Mouse (Mus musculus): ENCODE measurements around the gene Hist1h2bg.
"Not testable (repeated sequence)": the region's sequence is repeated elsewhere in the genome, so short reads cannot be mapped to it uniquely, and the experiment has no call there.

Hist1h2bg gene

DNA sequence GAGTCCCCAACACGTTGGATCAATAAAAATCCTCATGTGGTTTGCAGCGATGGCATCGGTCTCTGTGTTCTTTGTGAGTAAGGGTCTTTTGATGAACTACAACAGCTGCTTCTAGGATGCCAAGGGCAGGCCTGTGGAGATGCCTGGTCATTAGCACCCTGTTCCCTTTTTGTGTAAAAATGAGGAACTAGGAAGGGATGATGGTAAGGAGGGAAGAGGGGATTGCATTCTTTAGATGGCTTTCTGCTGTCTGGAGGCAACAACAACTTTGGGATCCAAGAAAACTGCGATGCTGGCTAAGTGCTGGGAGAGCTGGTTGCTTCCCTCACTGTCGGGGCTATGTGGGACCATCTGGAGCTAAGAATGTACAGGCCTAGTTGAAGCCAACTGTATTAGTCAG, 32.9 kb upstream of the Hist1h2bg start:
- DNase-seq (ENCODE audit: low read depth, low spot score): no peak

DNA sequence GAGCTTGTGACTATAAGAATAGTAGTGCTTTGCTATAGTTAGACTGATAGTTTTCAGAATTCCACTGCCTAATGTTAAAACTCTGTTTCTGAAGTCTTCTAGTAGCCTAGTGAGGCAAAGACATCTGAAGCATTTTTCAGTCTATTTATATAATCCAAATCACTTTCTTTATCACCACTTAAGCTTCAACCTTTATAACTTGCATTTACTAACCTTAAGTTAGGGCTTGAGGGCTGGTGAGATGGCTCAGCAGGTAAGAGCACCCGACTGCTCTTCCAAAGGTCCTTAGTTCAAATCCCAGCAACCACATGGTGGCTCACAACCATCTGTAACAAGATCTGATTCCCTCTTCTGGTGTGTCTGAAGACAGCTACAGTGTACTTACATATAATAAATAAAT, 31.4 kb upstream of the Hist1h2bg start:
- DNase-seq (ENCODE audit: low read depth, low spot score): not testable (repeated sequence)

DNA sequence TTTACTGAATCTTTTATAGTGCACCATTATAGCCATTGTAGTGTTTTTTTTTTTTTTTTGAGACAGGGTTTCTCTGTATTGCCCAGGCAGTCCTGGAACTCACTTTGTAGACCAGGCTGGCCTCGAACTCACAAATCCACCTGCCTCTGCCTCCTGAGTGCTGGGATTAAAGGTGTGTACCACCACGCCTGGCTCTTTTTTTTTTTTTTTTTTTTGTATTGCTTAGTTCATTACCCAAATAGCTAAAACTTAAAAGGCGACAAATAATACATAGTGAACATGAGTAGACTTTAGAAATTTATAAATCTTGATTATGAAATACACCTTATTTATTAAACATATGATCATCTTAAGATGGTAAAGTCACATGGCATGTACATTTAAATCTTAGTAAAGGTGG, 29.7 kb upstream of the Hist1h2bg start:
- no peak for DNase-seq (ENCODE audit: low read depth, low spot score)

DNA sequence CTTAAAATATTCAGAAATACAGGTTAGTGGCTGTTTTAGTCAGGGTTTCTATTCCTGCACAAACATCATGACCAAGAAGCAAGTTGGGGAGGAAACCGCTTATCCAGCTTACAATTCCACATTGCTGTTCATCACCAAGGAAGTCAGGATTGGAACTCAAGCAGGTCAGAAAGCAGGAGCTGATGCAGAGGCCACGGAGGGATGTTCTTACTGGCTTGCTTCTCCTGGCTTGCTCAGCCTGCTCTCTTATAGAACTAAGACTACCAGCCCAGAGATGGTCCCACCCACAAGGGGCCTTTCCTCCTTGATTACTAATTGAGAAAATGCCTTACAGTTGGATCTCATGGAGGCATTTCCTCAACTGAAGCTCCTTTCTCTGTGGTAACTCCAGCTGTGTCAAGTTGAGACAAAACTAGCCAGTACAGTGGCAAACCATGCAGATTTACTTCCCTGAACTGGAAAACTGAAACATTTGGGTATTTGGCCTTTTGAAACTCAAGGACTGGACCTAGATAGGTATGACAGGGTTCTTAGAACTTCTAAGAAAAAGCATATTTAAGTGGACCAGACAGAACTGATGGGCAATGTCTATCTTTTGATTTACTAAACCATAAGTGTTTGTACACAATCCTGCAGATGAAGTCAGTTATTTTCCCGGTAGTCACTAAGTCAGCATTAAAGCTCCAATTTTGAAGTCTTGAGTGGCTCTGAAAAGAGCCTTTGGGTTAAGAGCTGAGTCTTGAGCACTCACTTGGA, 28.8 kb upstream of the Hist1h2bg start:
- not testable (repeated sequence) for DNase-seq (ENCODE audit: low read depth, low spot score)

DNA sequence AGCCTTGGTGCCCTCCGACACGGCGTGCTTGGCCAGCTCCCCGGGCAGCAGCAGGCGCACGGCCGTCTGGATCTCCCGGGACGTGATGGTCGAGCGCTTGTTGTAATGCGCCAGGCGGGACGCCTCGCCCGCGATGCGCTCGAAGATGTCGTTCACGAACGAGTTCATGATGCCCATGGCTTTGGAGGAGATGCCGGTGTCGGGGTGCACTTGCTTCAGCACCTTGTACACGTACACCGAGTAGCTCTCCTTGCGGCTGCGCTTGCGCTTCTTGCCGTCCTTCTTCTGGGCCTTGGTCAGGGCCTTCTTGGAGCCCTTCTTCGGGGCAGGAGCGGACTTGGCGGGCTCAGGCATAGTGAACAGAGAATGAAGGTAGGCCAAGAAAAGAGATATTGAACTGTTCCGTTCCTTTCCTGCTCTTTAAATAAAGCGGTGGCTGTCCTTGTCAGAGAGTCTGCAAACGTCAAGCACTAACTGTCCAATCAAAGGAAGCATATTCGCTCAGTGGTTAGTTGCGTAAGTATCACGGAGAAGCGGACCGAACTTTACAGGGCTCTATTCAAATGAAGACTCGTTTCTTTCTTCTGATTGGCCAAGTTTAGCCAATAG, 28.1 kb upstream of the Hist1h2bg start, which contains the start of gene Hist1h2bh:
Gene Hist1h2bh, minus strand, starts transcription at position 394 of the 609 bp plus-strand sequence.
- peak; percentile 95 for DNase-seq (ENCODE audit: low read depth, low spot score)

DNA sequence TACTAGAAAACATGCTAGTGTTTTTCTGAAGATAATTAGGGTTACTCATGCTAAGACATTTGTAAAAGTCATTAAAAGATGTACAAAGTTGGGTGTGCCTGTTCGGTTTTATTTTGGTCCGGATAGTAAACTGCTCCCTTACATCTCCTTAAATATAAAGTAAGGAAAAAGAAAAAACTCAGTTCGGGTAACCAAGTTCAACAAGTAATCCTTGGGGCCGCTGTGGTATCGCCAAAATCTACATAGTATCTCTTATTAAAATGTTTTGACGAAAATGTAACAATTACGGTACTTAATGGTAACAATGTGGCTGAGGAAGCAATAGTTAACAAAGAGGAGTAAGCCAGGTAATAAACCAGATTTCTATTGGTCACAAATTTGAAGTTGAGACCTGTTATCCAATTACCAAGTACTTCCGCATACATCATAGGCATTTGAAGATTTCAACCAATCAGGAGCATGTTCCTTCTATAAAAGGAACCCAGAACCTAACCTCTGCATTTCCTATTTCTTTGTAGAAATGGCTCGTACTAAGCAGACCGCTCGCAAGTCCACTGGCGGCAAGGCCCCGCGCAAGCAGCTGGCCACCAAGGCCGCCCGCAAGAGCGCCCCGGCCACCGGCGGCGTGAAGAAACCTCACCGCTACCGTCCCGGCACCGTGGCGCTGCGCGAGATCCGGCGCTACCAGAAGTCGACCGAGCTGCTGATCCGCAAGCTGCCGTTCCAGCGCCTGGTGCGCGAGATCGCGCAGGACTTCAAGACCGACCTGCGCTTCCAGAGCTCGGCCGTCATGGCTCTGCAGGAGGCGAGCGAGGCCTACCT, 27.0 kb upstream of the Hist1h2bg start, which contains the start of gene Hist1h3f:
Gene Hist1h3f, plus strand, starts transcription at position 88 of the 822 bp plus-strand sequence.
- peak; percentile 97 for DNase-seq (ENCODE audit: low read depth, low spot score)

DNA sequence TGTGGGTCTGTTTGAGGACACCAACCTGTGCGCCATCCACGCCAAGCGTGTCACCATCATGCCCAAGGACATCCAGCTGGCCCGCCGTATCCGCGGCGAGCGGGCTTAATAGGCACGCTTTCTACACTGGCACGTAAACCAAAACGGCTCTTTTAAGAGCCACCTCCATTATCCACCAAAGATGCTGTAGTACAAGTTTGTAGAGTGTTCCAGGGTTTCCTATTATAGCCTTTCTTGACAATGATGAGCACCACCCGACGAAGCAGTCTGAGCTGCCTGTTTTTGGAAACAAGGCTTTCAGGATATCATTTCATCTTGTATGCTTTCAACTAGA, 26.4 kb upstream of the Hist1h2bg start:
- not testable (repeated sequence) for DNase-seq (ENCODE audit: low read depth, low spot score)

DNA sequence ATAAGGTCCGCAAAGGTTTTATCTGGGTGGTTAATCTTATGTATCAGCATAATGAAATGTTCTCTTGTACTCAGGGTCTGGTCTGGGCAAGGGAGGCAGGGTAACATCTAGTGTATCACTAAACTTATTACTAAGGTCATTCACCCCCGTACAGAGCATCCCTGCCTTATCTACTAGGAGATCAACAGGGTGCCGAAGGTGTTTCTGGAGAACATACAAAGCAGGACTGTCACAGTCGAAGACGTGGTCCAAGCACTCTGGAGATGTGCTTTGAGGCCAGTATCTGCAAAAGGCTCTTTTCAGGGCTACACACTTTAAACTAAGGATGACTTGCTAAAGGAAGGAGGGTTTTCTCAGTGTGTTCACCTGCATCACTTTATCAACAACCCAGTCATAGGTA, 24.5 kb upstream of the Hist1h2bg start:
- DNase-seq (ENCODE audit: low read depth, low spot score): no peak

DNA sequence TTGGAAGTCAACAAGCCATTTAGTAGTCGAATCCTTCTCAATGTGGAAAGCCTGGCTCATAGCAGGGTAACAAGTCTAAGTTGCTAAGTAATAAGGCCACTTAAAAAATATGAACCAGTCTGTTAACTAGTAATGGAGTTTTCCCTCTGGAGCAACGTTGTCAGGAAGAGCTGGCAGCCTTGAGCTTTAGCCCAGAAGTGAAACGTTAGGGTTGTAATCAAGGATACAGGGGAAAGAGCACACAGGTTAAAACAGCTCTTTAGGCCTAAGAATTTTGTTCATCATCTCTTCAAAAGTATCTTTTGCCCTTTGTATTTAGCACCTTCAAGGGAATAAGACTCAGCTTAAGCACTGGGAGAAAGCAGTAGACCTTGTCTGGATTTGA, 20.4 kb upstream of the Hist1h2bg start:
- DNase-seq (ENCODE audit: low read depth, low spot score): no peak

DNA sequence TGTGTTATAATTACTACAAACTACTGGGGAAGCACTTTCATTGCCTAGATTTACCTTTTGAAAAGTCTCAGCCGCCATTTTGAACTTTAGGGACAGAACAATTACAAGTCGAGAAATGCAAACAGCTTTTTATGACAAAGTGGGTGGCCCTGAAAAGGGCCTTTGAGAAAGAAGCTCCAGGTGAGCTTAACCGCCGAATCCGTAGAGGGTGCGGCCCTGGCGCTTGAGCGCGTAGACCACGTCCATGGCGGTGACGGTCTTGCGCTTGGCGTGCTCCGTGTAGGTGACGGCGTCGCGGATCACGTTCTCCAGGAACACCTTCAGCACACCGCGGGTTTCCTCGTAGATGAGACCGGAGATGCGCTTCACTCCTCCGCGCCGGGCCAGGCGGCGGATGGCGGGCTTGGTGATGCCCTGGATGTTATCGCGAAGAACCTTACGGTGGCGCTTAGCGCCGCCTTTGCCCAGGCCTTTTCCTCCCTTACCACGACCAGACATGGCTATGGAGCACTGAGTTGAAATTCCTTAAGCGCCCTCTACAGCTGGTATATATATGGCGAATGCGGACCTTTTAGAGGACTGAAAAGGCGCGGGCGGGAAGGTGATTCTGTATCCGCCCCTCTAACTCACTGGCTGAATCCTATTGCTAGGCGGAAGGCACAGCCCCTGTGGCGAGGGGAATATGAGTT, 19.9 kb upstream of the Hist1h2bg start, which contains the start of gene Hist1h4f:
Gene Hist1h4f, minus strand, starts transcription at position 503 of the 689 bp plus-strand sequence.
- peak; percentile 97 for DNase-seq (ENCODE audit: low read depth, low spot score)

DNA sequence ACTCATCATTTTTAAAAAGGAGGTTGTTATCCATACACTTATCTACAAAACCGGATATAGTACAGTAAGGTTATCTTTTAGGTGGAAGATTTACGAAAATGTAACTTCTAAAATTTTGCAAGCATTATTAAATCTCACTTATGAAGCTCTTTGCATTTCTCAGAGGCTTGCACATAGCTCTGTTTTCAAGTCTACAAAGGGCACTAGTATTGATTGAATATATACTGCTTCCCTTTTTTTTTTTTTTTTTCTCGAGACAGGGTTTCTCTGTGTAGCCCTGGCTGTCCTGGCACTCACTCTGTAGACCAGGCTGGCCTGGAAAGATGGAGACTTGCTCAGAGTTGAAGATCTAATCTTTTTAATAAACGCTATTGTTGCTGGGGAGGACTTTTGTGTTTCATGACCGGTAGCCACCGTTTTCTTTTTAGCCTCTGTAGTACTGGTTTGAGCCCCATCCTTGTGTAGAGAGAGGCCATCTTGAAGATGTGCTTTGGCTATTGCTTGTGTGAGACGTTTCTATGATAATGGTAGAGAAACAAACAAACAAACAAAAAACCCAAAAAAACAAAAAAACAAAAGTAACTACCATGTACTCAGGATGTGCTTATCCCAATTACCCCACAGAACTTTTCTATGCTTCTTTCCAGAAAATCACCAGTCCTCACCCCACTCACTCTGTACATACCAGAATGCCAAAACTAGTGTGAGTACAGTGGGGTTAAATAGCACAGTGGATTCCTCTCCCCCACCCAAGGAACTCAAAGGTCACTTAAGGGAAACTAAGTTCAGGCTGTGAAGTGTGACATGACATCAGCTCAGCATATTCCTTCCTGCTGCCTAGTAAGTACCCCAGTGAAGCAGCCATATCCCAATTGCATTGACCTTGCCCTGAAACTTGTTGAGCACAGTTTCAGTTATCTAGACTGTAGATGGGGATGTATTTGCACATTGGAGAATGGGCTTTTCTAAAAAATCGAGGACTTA, 19.0 kb upstream of the Hist1h2bg start:
- DNase-seq (ENCODE audit: low read depth, low spot score): no peak

DNA sequence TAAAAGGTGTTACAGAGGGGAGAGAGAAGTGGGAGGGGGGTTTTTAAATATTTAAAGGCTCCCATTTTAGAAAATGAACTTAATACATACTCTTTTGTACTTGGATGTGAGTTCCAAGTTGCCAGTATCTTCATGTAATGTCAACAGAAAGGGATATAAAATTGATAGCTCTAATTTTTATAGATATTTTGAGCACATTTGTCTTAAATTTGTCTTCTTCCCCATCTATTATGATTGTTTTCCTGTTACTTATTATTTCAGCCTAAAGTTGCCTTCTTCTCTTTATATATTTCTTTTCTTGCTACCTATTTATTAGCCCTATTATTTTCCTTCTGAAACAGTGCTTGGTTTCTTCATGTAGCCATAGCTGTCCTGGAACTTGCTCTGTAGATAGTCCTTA, 18.2 kb upstream of the Hist1h2bg start, which contains the start of gene Hist1h1d:
Gene Hist1h1d, plus strand, starts transcription at position 301 of the 400 bp plus-strand sequence.
- no peak for DNase-seq (ENCODE audit: low read depth, low spot score)

DNA sequence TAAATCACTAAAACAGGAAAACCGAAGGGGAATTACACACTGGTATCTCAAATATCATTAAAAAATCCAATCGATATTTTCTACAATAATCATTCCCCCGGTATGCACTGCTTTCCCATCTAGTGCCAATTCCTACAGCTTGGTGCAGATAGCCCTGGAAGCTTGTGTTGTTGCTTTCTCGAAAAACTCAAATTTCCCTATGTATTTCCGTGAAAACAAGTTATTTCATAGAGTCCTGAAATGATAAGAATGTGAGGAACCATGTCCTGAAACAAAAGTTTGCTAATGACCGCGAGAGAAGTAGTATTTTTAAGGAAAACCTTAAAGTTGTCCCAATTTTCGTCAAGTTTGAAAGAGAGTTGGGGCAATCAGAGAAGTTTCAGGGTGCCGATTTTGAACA, 16.8 kb upstream of the Hist1h2bg start:
- no peak for DNase-seq (ENCODE audit: low read depth, low spot score)

DNA sequence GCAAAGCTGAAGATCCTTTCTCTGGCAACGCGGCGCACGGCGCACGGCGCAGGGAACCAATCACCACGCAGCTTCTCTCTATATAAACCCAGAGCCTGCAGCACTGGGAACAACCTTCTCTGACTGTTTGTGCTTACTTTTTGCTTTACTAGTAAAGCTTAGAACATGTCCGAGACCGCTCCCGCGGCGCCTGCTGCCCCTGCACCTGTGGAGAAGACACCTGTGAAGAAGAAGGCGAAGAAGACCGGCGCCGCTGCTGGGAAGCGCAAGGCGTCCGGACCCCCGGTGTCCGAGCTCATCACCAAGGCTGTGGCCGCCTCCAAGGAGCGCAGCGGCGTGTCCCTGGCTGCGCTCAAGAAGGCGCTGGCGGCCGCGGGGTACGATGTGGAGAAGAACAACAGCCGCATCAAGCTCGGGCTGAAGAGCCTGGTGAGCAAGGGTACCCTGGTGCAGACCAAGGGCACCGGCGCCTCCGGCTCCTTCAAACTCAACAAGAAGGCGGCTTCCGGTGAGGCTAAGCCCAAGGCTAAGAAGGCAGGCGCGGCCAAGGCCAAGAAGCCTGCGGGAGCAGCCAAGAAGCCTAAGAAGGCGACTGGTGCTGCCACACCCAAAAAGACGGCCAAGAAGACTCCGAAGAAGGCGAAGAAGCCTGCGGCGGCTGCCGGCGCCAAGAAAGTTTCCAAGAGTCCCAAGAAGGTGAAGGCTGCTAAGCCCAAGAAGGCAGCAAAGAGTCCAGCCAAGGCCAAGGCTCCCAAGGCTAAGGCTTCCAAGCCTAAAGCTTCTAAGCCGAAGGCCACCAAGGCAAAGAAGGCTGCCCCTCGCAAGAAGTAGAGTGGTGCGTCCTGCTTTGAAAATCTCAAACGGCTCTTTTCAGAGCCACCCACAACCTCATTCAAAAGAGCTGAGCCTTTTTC, 16.0 kb upstream of the Hist1h2bg start:
- DNase-seq (ENCODE audit: low read depth, low spot score): peak; percentile 93

DNA sequence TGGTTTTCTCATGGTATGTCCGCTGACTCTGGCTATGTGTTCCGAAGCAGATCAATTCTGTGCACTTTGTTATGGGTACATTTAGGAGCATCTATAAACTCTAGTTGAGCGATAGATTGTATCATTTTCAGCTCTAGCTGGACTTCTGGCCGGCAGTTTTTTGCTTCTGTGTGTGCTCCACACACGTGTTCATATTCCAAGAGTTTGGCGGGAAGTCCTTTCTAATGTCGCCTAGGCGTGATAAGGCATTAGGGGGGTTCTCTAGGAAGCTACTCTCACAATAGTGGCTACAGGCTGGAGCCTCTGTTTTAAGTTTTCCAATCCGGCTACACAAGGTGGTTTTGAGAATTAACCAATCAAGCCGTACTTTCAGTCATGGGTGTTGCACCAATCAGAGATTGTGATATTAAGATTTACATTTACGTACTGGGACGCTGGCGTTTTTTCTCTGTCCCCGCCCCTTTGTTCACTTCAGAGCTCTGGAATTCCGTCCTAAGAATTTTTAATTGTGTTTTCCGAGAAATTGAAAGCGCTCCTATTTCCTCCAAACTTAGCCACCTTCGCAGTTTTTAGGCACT, 15.3 kb upstream of the Hist1h2bg start:
- peak; percentile 93 for DNase-seq (ENCODE audit: low read depth, low spot score)

DNA sequence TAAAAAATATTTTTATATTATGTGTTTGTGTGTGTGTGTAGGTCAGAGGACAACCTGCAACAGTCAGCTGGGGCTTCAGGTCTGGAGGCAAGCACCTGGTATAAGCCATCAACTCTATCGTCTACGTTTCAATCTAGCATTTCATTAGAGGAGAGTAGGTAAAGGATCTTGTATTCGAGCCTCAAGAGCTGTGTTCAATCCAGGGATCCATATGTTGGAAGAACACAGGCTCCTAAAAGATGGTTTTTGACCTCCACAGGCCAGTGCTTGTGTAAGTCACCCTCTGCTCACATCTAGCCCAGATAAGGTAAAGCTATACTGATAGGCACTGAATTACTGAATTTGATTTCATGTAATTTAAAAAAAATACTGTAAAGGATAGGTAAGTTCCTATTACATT, 14.3 kb upstream of the Hist1h2bg start:
- no peak for DNase-seq (ENCODE audit: low read depth, low spot score)

DNA sequence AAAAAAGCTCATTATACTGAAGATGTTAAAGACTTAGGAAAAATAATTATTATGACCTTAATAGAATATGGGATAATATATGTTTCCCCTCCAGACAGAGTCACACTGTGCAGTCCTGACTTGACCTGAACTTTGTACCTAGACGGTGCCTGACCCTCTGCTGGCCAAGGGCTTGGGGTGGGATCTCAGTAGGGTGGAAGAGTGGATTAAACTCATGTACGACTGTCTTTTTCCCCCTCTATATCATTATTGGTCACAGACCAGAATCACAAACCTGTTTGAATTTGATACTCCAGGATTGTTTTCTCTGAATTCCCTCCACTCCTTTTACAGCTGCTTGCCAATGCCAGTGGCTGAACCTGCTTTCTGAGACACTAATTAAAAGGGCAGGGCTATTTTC, 10.5 kb upstream of the Hist1h2bg start:
- not testable (repeated sequence) for DNase-seq (ENCODE audit: low read depth, low spot score)

DNA sequence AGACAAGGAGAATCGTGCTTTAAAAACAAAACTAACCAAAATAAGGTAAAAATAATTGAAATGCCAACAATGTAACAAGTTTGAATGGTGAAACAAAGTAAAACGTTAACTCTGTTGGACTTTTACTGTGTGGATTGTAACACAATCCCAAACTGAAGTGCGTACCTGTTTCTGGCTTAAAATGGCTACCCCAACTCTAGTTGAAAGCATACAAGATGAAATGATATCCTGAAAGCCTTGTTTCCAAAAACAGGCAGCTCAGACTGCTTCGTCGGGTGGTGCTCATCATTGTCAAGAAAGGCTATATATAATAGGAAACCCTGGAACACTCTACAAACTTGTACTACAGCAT, 9.7 kb upstream of the Hist1h2bg start:
- not testable (repeated sequence) for DNase-seq (ENCODE audit: low read depth, low spot score)

Data from forelimb bud, embryonic 11.5 days (tissue).